Mouse (Mus musculus): ENCODE measurements at regions not wholly inside any gene's neighbourhood (a gene's known extent, or its start where the extent isn't known, plus 50 kb on each side); places are given as distances from the start of the nearest gene placed in this dataset.

GRCm38 (mm10) chrX:133119026-133119425 is 569.8 kb downstream of the Pcdh19 start:
- TF ChIP-seq CHD2 (IDR thresholded peaks at IDR 0.05; ENCODE audit: low read depth, low read length) (no peak), MAFK (IDR thresholded peaks at IDR 0.05; ENCODE audit: insufficient read depth, low read depth, low read length) (no peak), ZNF384 (IDR thresholded peaks at IDR 0.05; ENCODE audit: low read depth, low read length) (no peak), ZC3H11A (IDR thresholded peaks at IDR 0.05; ENCODE audit: borderline replicate concordance, low read depth, low read length) (no peak)

Data from ES-E14 (cell line).